Mouse (Mus musculus): Measurements from ENCODE around the gene Rasl11b.

Gene Rasl11b

GRCm38 (mm10) chr5:74188076-74188475, 7.0 kb upstream of the Rasl11b start:
- DNase-seq (ENCODE audit: low spot score), result no peak

GRCm38 (mm10) chr5:74188886-74189285, 6.2 kb upstream of the Rasl11b start:
- DNase-seq (ENCODE audit: low spot score), result no peak

GRCm38 (mm10) chr5:74189484-74190160, 5.5 kb upstream of the Rasl11b start:
- no peak for DNase-seq (ENCODE audit: low spot score)

- DNase-seq (ENCODE audit: low spot score), result no peak
Observed at GRCm38 (mm10) chr5:74190161-74190491, 5.0 kb upstream of the Rasl11b start.

- no peak for DNase-seq (ENCODE audit: low spot score)
Observed at GRCm38 (mm10) chr5:74190911-74191310, 4.2 kb upstream of the Rasl11b start.

GRCm38 (mm10) chr5:74193008-74193407, 2.1 kb upstream of the Rasl11b start:
- DNase-seq (ENCODE audit: low spot score), result no peak

GRCm38 (mm10) chr5:74193626-74194025, 1.5 kb upstream of the Rasl11b start:
- DNase-seq (ENCODE audit: low spot score), result no peak

GRCm38 (mm10) chr5:74194027-74194840, 852 bp upstream of the Rasl11b start:
- DNase-seq (ENCODE audit: low spot score), result no peak

GRCm38 (mm10) chr5:74195614-74196306, 674 bp downstream of the Rasl11b start:
- DNase-seq (ENCODE audit: low spot score), result no peak

- DNase-seq (ENCODE audit: low spot score), result no peak
Observed at GRCm38 (mm10) chr5:74196307-74196618, 1.2 kb downstream of the Rasl11b start.

GRCm38 (mm10) chr5:74197541-74198330, 2.6 kb downstream of the Rasl11b start:
- DNase-seq (ENCODE audit: low spot score), result no peak

GRCm38 (mm10) chr5:74198446-74198845, 3.4 kb downstream of the Rasl11b start:
- DNase-seq (ENCODE audit: low spot score), result no peak

GRCm38 (mm10) chr5:74199793-74200192, 4.7 kb downstream of the Rasl11b start:
- no peak for DNase-seq (ENCODE audit: low spot score)

GRCm38 (mm10) chr5:74200481-74200880, 5.4 kb downstream of the Rasl11b start:
- no peak for DNase-seq (ENCODE audit: low spot score)

- DNase-seq (ENCODE audit: low spot score), result no peak
Observed at GRCm38 (mm10) chr5:74201570-74202357, 6.7 kb downstream of the Rasl11b start.

- DNase-seq (ENCODE audit: low spot score), result no peak
Observed at GRCm38 (mm10) chr5:74202515-74202914, 7.4 kb downstream of the Rasl11b start.

GRCm38 (mm10) chr5:74204465-74204864, 9.4 kb downstream of the Rasl11b start:
- DNase-seq (ENCODE audit: low spot score), result no peak

- DNase-seq (ENCODE audit: low spot score), result peak; percentile 39
Observed at GRCm38 (mm10) chr5:74205509-74205908, 10.4 kb downstream of the Rasl11b start.

GRCm38 (mm10) chr5:74206038-74206437, 11.0 kb downstream of the Rasl11b start:
- DNase-seq (ENCODE audit: low spot score), result no peak

GRCm38 (mm10) chr5:74206649-74207048, 11.6 kb downstream of the Rasl11b start:
- no peak for DNase-seq (ENCODE audit: low spot score)

- DNase-seq (ENCODE audit: low spot score), result no peak
Observed at GRCm38 (mm10) chr5:74207209-74207608, 12.1 kb downstream of the Rasl11b start.

- DNase-seq (ENCODE audit: low spot score), result no peak
Observed at GRCm38 (mm10) chr5:74208438-74208837, 13.4 kb downstream of the Rasl11b start.
